Mouse (Mus musculus) neural tube, embryonic 13.5 days (tissue): ENCODE data around the gene Wdr45. TPM values are rescaled to one million over a fixed set of nuclear protein-coding genes. Genes with fewer than 3 reads are reported as not detected.

Experiments used
- ATAC-seq: fragments of 200-750 bp; cut with Nextera tagmentation; 2 replicates; pipeline ENCODE4 v1.8.0; 2017; ENCODE audit warnings: low read depth, mild to moderate bottlenecking, moderate TSS enrichment, moderate library complexity
- H3K27ac ChIP-seq: fragments of 300-500 bp; sonication (generic); replicated peaks from 2 replicates; pipeline ENCODE4 v1.5.1; 2015; ENCODE audit warnings: moderate library complexity, mild to moderate bottlenecking, inconsistent platforms
- H3K27me3 ChIP-seq: fragments of 300-500 bp; sonication (generic); 2 replicates; pipeline ENCODE4 v1.6.1; 2015; ENCODE audit warnings: mild to moderate bottlenecking, inconsistent platforms
- H3K36me3 ChIP-seq: fragments of 300-500 bp; sonication (generic); 2 replicates; pipeline ENCODE4 v1.6.1; 2015; ENCODE audit warnings: mild to moderate bottlenecking, inconsistent platforms
- H3K4me1 ChIP-seq: fragments of 300-500 bp; sonication (generic); replicated peaks from 2 replicates; pipeline ENCODE4 v1.6.1; 2015; ENCODE audit warnings: inconsistent platforms
- H3K4me2 ChIP-seq: fragments of 300-500 bp; sonication (generic); 2 replicates; pipeline ENCODE4 v1.6.1; 2015; ENCODE audit warnings: inconsistent platforms, mild to moderate bottlenecking, moderate library complexity
- H3K4me3 ChIP-seq: fragments of 300-500 bp; sonication (generic); 2 replicates; pipeline ENCODE4 v1.5.1; 2015; ENCODE audit warnings: mild to moderate bottlenecking, inconsistent platforms
- H3K9ac ChIP-seq: fragments of 300-500 bp; sonication (generic); 2 replicates; pipeline ENCODE4 v1.6.1; 2015; ENCODE audit warnings: moderate library complexity, mild to moderate bottlenecking, inconsistent platforms
- H3K9me3 ChIP-seq: fragments of 300-500 bp; sonication (generic); 2 replicates; pipeline ENCODE4 v1.6.1; 2016; ENCODE audit warnings: inconsistent platforms
- WGBS: fragments of 180-500 bp; shearing (Covaris S2); methylation state at CpG from one replicate; pipeline ENCODE4 v1.1.7; 2015; 5-methylcytosine and 5-hydroxymethylcytosine counted together
- polyA plus RNA-seq: library from polyadenylated mRNA; unstranded; fragments of >200 nt; fragmentation: Nextera tagmentation; extraction: Ambion mirVana; gene quantifications from 2 replicates; pipeline ENCODE4 v1.2.1, GENCODE M21; 2015

The Wdr45 gene
- polyA plus RNA-seq, 1 experiment from 2014 or later, result 35.0 TPM

GRCm38 (mm10) chrX:7722691-7723090 lies 8.6 kb downstream of the Wdr45 start:
- Histone ChIP-seq H3K4me1 (peaks cover 12% of the 10 kb centered on the region; the same call in 1 of the 2 replicates), H3K4me2 (peak overlapping the region; percentile 66), H3K9me3 (no peaks in the 10 kb centered on the region), H3K36me3 (peaks cover 25% of the 10 kb centered on the region), H3K27me3 (no peaks in the 10 kb centered on the region), H3K4me3 (peak overlapping the region; percentile 55), H3K27ac (no peak overlapping the region), H3K9ac (peak overlapping the region; percentile 69)
- 30% methylated on average over 4 of the region's 4 CpGs for WGBS
- ATAC-seq, result no peak

- no peak for ATAC-seq
- peaks cover 25% of the 10 kb centered on the region for H3K36me3 ChIP-seq
- no peaks in the 10 kb centered on the region for H3K27me3 ChIP-seq
- no peak overlapping the region for H3K4me2 ChIP-seq
- no peaks in the 10 kb centered on the region for H3K9me3 ChIP-seq
- H3K9ac ChIP-seq, result no peak overlapping the region
- no peak overlapping the region for H3K4me3 ChIP-seq
- peaks cover 19% of the 10 kb centered on the region for H3K4me1 ChIP-seq
- 85% methylated on average over 7 of the region's 7 CpGs for WGBS
- H3K27ac ChIP-seq, result no peak overlapping the region
Observed at GRCm38 (mm10) chrX:7724135-7724534, 10.0 kb downstream of the Wdr45 start.

GRCm38 (mm10) chrX:7725841-7726240 lies 11.7 kb downstream of the Wdr45 start:
- Histone ChIP-seq H3K27me3 (no peaks in the 10 kb centered on the region), H3K9ac (no peak overlapping the region), H3K4me2 (no peak overlapping the region), H3K27ac (no peak overlapping the region), H3K4me3 (no peak overlapping the region), H3K4me1 (peaks cover 27% of the 10 kb centered on the region), H3K36me3 (peaks cover 25% of the 10 kb centered on the region), H3K9me3 (no peaks in the 10 kb centered on the region)
- no peak for ATAC-seq
- WGBS, result 80% methylated on average over 12 of the region's 12 CpGs

GRCm38 (mm10) chrX:7727176-7727575 lies 13.0 kb downstream of the Wdr45 start:
- Histone ChIP-seq H3K36me3 (peaks cover 25% of the 10 kb centered on the region), H3K27me3 (no peaks in the 10 kb centered on the region), H3K9me3 (no peaks in the 10 kb centered on the region), H3K4me2 (no peak overlapping the region), H3K27ac (no peak overlapping the region), H3K4me3 (no peak overlapping the region), H3K4me1 (peaks cover 27% of the 10 kb centered on the region), H3K9ac (no peak overlapping the region)
- 90% methylated on average over 13 of the region's 13 CpGs for WGBS
- no peak for ATAC-seq

- H3K4me3 ChIP-seq, result peak within 1 kb of the TSS; percentile 47
- H3K36me3 ChIP-seq, result peaks cover 25% of the 10 kb centered on the region
- ATAC-seq, result peak; percentile 96
- no peaks in the 10 kb centered on the region for H3K9me3 ChIP-seq
- peak within 1 kb of the TSS; percentile 60 for H3K4me2 ChIP-seq
- WGBS, result 15% methylated on average over 42 of the region's 42 CpGs
- H3K27me3 ChIP-seq, result no peaks in the 10 kb centered on the region
- peak within 1 kb of the TSS; percentile 56 for H3K27ac ChIP-seq
- peak within 1 kb of the TSS; percentile 70 for H3K9ac ChIP-seq
- H3K4me1 ChIP-seq, result peaks cover 20% of the 10 kb centered on the region
Observed at GRCm38 (mm10) chrX:7728215-7728921, 14.2 kb downstream of the Wdr45 start, which contains the start of gene Praf2. TSS of gene Praf2 (plus strand) at chrX:7728439.

- H3K27ac ChIP-seq, result peak overlapping the region; percentile 56
- H3K4me3 ChIP-seq, result peak overlapping the region; percentile 47
- H3K9ac ChIP-seq, result peak overlapping the region; percentile 70
- peak overlapping the region; percentile 60 for H3K4me2 ChIP-seq
- no peaks in the 10 kb centered on the region for H3K9me3 ChIP-seq
- peak; percentile 51; the same call in 1 of the 2 replicates for ATAC-seq
- peaks cover 21% of the 10 kb centered on the region for H3K36me3 ChIP-seq
- peaks cover 20% of the 10 kb centered on the region for H3K4me1 ChIP-seq
- H3K27me3 ChIP-seq, result no peaks in the 10 kb centered on the region
- WGBS, result 32% methylated on average over 4 of the region's 4 CpGs
Observed at GRCm38 (mm10) chrX:7728922-7729265, 14.8 kb downstream of the Wdr45 start.

- Histone ChIP-seq H3K4me3 (no peak overlapping the region), H3K27me3 (no peaks in the 10 kb centered on the region), H3K9ac (no peak overlapping the region), H3K4me1 (peaks cover 11% of the 10 kb centered on the region), H3K9me3 (no peaks in the 10 kb centered on the region), H3K27ac (no peak overlapping the region), H3K4me2 (peak overlapping the region; percentile 13; the same call in 1 of the 2 replicates), H3K36me3 (peaks cover 24% of the 10 kb centered on the region; the same call in 1 of the 2 replicates)
- WGBS, result 37% methylated on average over 26 of the region's 26 CpGs
- ATAC-seq, result no peak
Observed at GRCm38 (mm10) chrX:7733571-7734156, 19.5 kb downstream of the Wdr45 start.

- 71% methylated on average over 14 of the region's 14 CpGs for WGBS
- Histone ChIP-seq H3K4me3 (no peak overlapping the region), H3K4me1 (no peaks in the 10 kb centered on the region), H3K4me2 (no peak overlapping the region), H3K9me3 (no peaks in the 10 kb centered on the region), H3K9ac (no peak overlapping the region), H3K27me3 (no peaks in the 10 kb centered on the region), H3K36me3 (0 out of 2 replicates have a peak, but pooled peaks cover 24% of the 10 kb centered on the region), H3K27ac (no peak overlapping the region)
- ATAC-seq, result no peak
Observed at GRCm38 (mm10) chrX:7739336-7740081, 25.4 kb downstream of the Wdr45 start.

- H3K27me3 ChIP-seq, result no peaks in the 10 kb centered on the region
- no peak overlapping the region for H3K4me2 ChIP-seq
- WGBS, result 76% methylated on average over 10 of the region's 10 CpGs
- no peaks in the 10 kb centered on the region for H3K9me3 ChIP-seq
- no peak overlapping the region for H3K27ac ChIP-seq
- H3K4me1 ChIP-seq, result no peaks in the 10 kb centered on the region
- no peak overlapping the region for H3K9ac ChIP-seq
- ATAC-seq, result no peak
- 0 out of 2 replicates have a peak, but pooled peaks cover 16% of the 10 kb centered on the region for H3K36me3 ChIP-seq
- H3K4me3 ChIP-seq, result no peak overlapping the region
Observed at GRCm38 (mm10) chrX:7740082-7740819, 26.1 kb downstream of the Wdr45 start.

- 81% methylated on average over 5 of the region's 5 CpGs for whole genome bisulfite sequencing
- H3K4me3 ChIP-seq, result no peak overlapping the region
Observed at GRCm38 (mm10) chrX:7741103-7741502, 27.0 kb downstream of the Wdr45 start.

GRCm38 (mm10) chrX:7743470-7743869 lies 29.3 kb downstream of the Wdr45 start:
- 0 out of 2 replicates have a peak, but pooled peaks cover 3% of the 10 kb centered on the region for H3K4me1 ChIP-seq
- no peak overlapping the region for H3K27ac ChIP-seq
- no peaks in the 10 kb centered on the region for H3K9me3 ChIP-seq
- H3K27me3 ChIP-seq, result no peaks in the 10 kb centered on the region
- H3K36me3 ChIP-seq, result no peaks in the 10 kb centered on the region
- no peak overlapping the region for H3K4me2 ChIP-seq
- H3K9ac ChIP-seq, result no peak overlapping the region
- WGBS, result 62% methylated on average over 5 of the region's 5 CpGs
- no peak for ATAC-seq
- H3K4me3 ChIP-seq, result no peak overlapping the region

More at GRCm38 (mm10) chrX:7741103-7741502, 27.0 kb downstream of the Wdr45 start:
- Histone ChIP-seq H3K9ac (no peak overlapping the region), H3K4me2 (no peak overlapping the region), H3K4me1 (no peaks in the 10 kb centered on the region), H3K27ac (no peak overlapping the region), H3K27me3 (no peaks in the 10 kb centered on the region), H3K9me3 (no peaks in the 10 kb centered on the region), H3K36me3 (0 out of 2 replicates have a peak, but pooled peaks cover 12% of the 10 kb centered on the region)
- no peak for ATAC-seq
